Mouse (Mus musculus) heart, embryonic 14.5 days (tissue): ENCODE data around the gene Tex264. TPM values are rescaled to one million over a fixed set of nuclear protein-coding genes. Genes with fewer than 3 reads are reported as not detected.

Experiments used
- ATAC-seq: fragments of 200-750 bp; cut with Nextera tagmentation; 2 replicates; pipeline ENCODE4 v1.8.0; 2017; ENCODE audit warnings: low read depth, moderate TSS enrichment; ENCODE audit not compliant: insufficient number of reproducible peaks, insufficient read depth, low FRiP score
- H3K27ac ChIP-seq, 2 experiments: fragments of 200-500 bp in 1 of 2; fragments of 300-500 bp in 1 of 2; sonication (generic) in 1 of 2; replicated peaks in 1 of 2; 2 replicates each; pipeline ENCODE4 v1.5.1; 2012 to 2014; ENCODE audit warnings: low read depth in 2 of 2, low read length in 2 of 2, control low read depth in 1 of 2, mild to moderate bottlenecking in 1 of 2, mixed read lengths in 1 of 2; ENCODE audit not compliant: control insufficient read depth in 1 of 2, insufficient read depth in 1 of 2
- H3K27me3 ChIP-seq: fragments of 300-500 bp; sonication (generic); 2 replicates; pipeline ENCODE4 v1.6.1; 2014; ENCODE audit warnings: mild to moderate bottlenecking, low read length, control low read depth; ENCODE audit not compliant: control insufficient read depth, insufficient read depth
- H3K36me3 ChIP-seq: fragments of 300-500 bp; sonication (generic); 2 replicates; pipeline ENCODE4 v1.6.1; 2014; ENCODE audit warnings: mild to moderate bottlenecking, control low read depth, low read length, mixed read lengths; ENCODE audit not compliant: control insufficient read depth, insufficient read depth
- H3K4me1 ChIP-seq, 2 experiments: fragments of 200-500 bp in 1 of 2; fragments of 300-500 bp in 1 of 2; sonication (generic) in 1 of 2; 2 replicates each; pipeline ENCODE4 v1.6.1; 2012 to 2014; ENCODE audit warnings: low read length in 2 of 2, control low read depth in 1 of 2, mixed read lengths in 1 of 2; ENCODE audit not compliant: control insufficient read depth in 2 of 2, insufficient read depth in 2 of 2
- H3K4me2 ChIP-seq: fragments of 300-500 bp; sonication (generic); 2 replicates; pipeline ENCODE4 v1.6.1; 2014; ENCODE audit warnings: mild to moderate bottlenecking, low read length
- H3K4me3 ChIP-seq, 2 experiments: fragments of 200-500 bp in 1 of 2; fragments of 300-500 bp in 1 of 2; sonication (generic) in 1 of 2; 2 replicates each; pipeline ENCODE4 v1.5.1; 2012 to 2014; ENCODE audit warnings: low read length in 2 of 2, mild to moderate bottlenecking in 2 of 2, control low read depth in 1 of 2, low read depth in 1 of 2, moderate library complexity in 1 of 2; ENCODE audit not compliant: control insufficient read depth in 1 of 2, insufficient read depth in 1 of 2
- H3K9ac ChIP-seq: fragments of 300-500 bp; sonication (generic); 2 replicates; pipeline ENCODE4 v1.6.1; 2014; ENCODE audit warnings: mild to moderate bottlenecking, low read length
- H3K9me3 ChIP-seq: fragments of 300-500 bp; sonication (generic); 2 replicates; pipeline ENCODE4 v1.6.1; 2016; ENCODE audit warnings: low read length, control low read depth; ENCODE audit not compliant: control insufficient read depth
- WGBS: fragments of 180-500 bp; shearing (Covaris S2); extraction: QIAGEN DNeasy Blood & Tissue Kit; methylation state at CpG from one replicate; pipeline ENCODE4 v1.1.7; 2014; 5-methylcytosine and 5-hydroxymethylcytosine counted together
- polyA plus RNA-seq: library from polyadenylated mRNA; unstranded; fragments of >200 nt; fragmentation: Nextera tagmentation; extraction: Ambion mirVana; gene quantifications from 2 replicates; pipeline ENCODE4 v1.2.1, GENCODE M21; 2014

Gene Tex264
- polyA plus RNA-seq, 1 experiment from 2014 or later, result 36.4 TPM

DNA sequence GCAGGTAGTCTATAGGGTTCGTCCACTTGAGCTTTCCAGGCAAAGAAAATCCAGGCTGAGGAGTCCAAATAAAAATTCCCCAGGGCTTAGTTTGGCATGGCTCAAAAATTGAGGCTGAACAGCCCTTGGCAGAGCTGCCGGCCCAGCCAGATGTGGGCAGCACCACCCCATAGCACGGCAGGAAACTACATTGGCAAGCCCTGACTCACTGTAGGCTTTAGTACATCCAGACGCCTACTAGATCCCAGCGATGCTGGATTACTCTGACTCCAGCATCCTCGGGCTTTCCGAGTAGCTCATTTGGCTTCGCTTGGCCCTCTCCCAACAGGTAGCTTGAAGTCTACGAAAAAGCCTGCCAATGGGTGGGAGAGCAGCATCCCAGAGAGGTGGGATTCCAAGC is 4.7 kb downstream of the Tex264 start:
- no peak for ATAC-seq
- H3K4me1 ChIP-seq, result peaks cover 6 to 9% of the 10 kb centered on the region in 2 experiments; a peak in 3 of 4 replicates
- H3K27me3 ChIP-seq, result no peaks in the 10 kb centered on the region
- no peak overlapping the region for H3K4me2 ChIP-seq
- H3K4me3 ChIP-seq, result no peak overlapping the region
- WGBS, result 85% methylated on average over 9 of the region's 9 CpGs
- H3K9ac ChIP-seq, result no peak overlapping the region
- peaks cover 56% of the 10 kb centered on the region for H3K36me3 ChIP-seq
- no peaks in the 10 kb centered on the region for H3K9me3 ChIP-seq
- no peak overlapping the region for H3K27ac ChIP-seq

DNA sequence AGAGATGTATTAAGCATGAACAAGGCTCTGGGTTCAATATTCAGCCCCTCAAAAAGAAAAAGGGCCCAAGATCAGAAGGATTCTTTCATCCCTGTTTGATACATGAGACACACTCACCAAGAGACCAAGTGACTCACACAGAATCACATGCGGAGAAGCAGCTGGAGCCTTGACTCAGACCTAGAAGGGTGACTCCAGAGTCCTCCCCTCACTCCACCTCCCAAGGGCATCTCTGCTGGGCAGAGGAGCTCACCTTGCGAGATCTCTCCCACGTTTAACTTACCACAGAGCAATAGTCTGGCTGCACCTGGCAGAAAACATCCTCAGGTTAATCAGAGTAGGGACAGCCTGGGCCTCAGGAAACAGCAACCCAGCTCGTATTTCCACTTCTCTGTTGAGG is 7.5 kb downstream of the Tex264 start:
- Histone ChIP-seq H3K36me3 (peaks cover 62% of the 10 kb centered on the region), H3K9me3 (no peaks in the 10 kb centered on the region), H3K27ac (no peak overlapping the region), H3K4me1 (no peaks in the 10 kb centered on the region), H3K9ac (no peak overlapping the region), H3K4me3 (no peak overlapping the region), H3K27me3 (no peaks in the 10 kb centered on the region), H3K4me2 (no peak overlapping the region)
- 82% methylated on average over 4 of the region's 4 CpGs for WGBS
- no peak for ATAC-seq

DNA sequence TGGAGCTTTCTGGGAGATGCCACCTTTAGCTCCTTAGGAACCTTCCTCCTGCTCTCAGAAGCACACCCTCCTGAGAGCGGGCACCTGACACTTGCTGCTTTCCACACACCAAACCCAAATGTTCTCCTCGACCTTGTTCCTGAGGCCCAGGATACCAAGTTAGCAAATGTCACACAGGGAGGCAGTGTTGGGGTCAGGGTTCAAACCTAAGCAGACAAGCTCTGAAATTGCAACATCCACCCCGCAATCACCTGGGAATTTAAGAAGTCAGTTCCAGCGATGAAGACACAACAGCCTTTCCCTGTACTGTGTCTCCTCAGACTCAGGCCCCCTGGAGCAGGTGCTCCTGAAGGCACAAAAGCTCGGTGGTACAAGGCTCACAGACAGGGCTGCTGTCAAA is 8.0 kb downstream of the Tex264 start:
- WGBS, result 84% methylated on average over 5 of the region's 5 CpGs
- H3K9me3 ChIP-seq, result no peaks in the 10 kb centered on the region
- peaks cover 63% of the 10 kb centered on the region for H3K36me3 ChIP-seq
- no peaks in the 10 kb centered on the region for H3K27me3 ChIP-seq
- no peak overlapping the region for H3K27ac ChIP-seq
- no peaks in the 10 kb centered on the region; a peak in 1 of 4 replicates for H3K4me1 ChIP-seq
- no peak overlapping the region for H3K9ac ChIP-seq
- H3K4me2 ChIP-seq, result no peak overlapping the region
- ATAC-seq, result no peak
- H3K4me3 ChIP-seq, result no peak overlapping the region

DNA sequence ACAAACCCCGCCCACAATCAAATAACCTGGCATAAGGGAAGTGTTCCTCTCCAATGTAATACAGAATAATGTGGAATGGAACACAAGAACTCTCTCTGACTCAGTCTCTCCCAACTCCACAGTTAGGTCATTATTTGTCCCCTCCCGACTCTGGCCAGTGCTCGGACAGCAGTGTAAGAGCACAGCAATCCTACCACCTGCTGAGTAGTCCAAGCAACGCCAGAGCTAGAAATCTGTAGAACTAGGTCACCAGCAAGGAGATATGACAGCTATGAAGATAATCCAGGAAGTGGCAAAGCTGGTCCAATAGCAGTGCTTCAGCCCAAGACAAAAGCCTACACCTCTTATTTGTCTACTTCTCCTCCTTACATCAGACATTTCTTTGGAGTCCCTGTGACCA is 9.2 kb downstream of the Tex264 start:
- no peak overlapping the region for H3K4me3 ChIP-seq

DNA sequence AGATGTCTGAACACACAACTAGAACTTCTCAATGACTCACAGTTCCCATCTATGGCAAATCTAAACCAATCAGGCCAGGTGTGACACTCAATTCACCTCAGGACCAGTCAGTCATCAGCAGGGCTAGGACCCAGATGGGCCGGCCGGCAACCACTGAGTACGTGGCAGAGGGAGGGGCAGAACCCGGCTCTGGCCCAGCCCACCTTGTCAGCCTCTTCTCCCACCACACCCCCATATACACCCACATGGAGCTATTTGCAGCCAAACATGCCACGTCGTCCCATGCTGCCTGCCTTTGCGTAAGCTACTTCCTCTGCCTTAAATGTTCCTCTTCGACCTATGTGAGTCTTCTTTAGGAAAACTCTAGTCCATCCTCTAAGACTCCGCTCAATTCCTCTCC is 9.8 kb downstream of the Tex264 start:
- 70% methylated on average over 9 of the region's 9 CpGs for WGBS
- no peaks in the 10 kb centered on the region for H3K9me3 ChIP-seq
- no peaks in the 10 kb centered on the region for H3K27me3 ChIP-seq
- peaks cover 7 to 12% of the 10 kb centered on the region in 2 experiments; a peak in 3 of 4 replicates for H3K4me1 ChIP-seq
- H3K9ac ChIP-seq, result no peak overlapping the region
- peaks cover 65% of the 10 kb centered on the region for H3K36me3 ChIP-seq
- H3K4me3 ChIP-seq, result no peak overlapping the region
- ATAC-seq, result no peak
- H3K4me2 ChIP-seq, result no peak overlapping the region
- H3K27ac ChIP-seq, result no peak overlapping the region

More for the DNA sequence above, 9.2 kb downstream of the Tex264 start:
- H3K27ac ChIP-seq, result no peak overlapping the region
- peaks cover 68% of the 10 kb centered on the region for H3K36me3 ChIP-seq
- 72% methylated on average over 4 of the region's 4 CpGs for WGBS
- no peaks in the 10 kb centered on the region for H3K27me3 ChIP-seq
- H3K4me1 ChIP-seq, result peaks cover 6 to 10% of the 10 kb centered on the region in 2 experiments; a peak in 3 of 4 replicates
- no peak overlapping the region for H3K9ac ChIP-seq
- H3K4me2 ChIP-seq, result no peak overlapping the region
- no peaks in the 10 kb centered on the region for H3K9me3 ChIP-seq
- no peak for ATAC-seq

DNA sequence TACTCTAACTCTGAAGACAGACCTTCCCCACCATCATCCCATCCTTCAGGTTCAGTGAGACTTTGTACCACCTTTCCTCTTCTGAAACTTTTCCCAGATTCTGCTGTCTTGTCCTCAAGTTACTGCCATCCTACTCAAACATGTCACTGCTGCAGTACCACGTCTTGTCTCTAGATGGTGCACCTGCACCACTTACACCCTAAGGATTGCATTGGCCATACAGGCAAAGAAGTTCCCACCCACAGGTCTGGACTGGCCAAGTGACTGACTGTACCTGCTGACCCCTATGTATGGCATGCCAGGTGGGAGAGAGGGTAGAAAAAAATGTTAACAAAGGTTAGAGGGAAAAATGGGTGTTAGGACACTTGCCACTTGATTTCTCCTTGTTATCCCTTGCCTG is 10.2 kb downstream of the Tex264 start:
- Histone ChIP-seq H3K9ac (no peak overlapping the region), H3K36me3 (peaks cover 65% of the 10 kb centered on the region), H3K27ac (no peak overlapping the region), H3K27me3 (no peaks in the 10 kb centered on the region), H3K9me3 (no peaks in the 10 kb centered on the region), H3K4me3 (no peak overlapping the region), H3K4me1 (peaks cover 7 to 12% of the 10 kb centered on the region in 2 experiments; a peak in 3 of 4 replicates), H3K4me2 (no peak overlapping the region)
- ATAC-seq, result no peak
- WGBS, result 0% methylated on average over 1 of the region's 1 CpGs

DNA sequence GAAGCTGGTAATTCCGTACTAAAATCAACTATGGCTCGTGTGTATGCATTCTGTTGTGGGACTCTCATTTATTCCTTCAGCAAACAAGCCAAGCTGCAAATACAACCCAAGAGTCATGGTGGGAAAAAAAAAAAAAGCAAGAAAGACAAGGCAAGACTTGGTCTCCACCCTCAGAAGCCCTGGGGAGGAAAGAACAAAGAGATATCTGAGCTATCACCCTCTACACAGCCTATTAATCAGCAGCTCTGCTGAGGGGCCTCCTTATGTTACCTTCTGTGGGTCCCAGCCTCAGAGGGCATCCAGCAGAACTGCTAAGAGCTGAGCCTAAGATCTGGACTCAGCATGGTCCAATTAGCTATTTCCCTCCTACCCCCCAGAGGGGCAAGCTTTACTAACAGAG is 11.9 kb downstream of the Tex264 start:
- WGBS, result 83% methylated on average over 2 of the region's 2 CpGs
- Histone ChIP-seq H3K9me3 (no peaks in the 10 kb centered on the region), H3K4me1 (peaks cover 7 to 12% of the 10 kb centered on the region in 2 experiments; a peak in 3 of 4 replicates), H3K9ac (no peak overlapping the region), H3K4me3 (no peak overlapping the region), H3K4me2 (no peak overlapping the region), H3K27ac (no peak overlapping the region), H3K27me3 (no peaks in the 10 kb centered on the region), H3K36me3 (peaks cover 63% of the 10 kb centered on the region)
- ATAC-seq, result no peak

DNA sequence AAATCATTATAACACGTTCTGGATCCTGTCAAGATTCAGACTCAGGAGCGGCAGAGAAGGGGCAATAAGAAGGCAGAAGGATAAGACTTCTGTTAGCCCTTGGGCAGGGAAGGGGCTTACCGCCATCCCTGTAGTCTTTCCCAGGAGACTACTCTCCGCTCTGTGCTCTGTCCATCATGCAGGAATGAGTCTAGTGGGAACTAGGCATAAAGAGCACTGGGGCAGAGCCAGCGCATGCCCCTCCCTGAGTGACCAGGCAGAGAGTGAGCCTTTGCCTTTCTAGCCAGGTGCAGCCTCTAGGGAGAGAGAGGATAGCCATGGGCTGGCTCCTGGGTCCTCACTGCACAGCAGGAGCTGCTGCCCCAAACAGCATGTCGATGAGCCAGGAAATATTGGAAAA is 20.9 kb downstream of the Tex264 start:
- ATAC-seq, result no peak
- Histone ChIP-seq H3K4me1 (peaks cover 8 to 17% of the 10 kb centered on the region in 2 experiments), H3K9ac (no peak overlapping the region), H3K4me2 (no peak overlapping the region), H3K9me3 (no peaks in the 10 kb centered on the region), H3K27ac (no peak overlapping the region), H3K4me3 (no peak overlapping the region), H3K27me3 (no peaks in the 10 kb centered on the region), H3K36me3 (peaks cover 78% of the 10 kb centered on the region)
- WGBS, result 89% methylated on average over 6 of the region's 6 CpGs
